Mouse (Mus musculus) embryo, embryonic 10 days (tissue): ENCODE measurements around the gene Ky.
A peak's percentile ranks its signal among the peaks of the same experiment; 100 is the strongest.

Experiments used
- DNase-seq: peaks from one replicate; pipeline ENCODE4 v3.0.0-alpha.2; 2015; ENCODE audit warnings: low spot score

Gene Ky

GRCm38 (mm10) chr9:102549211-102549610, 43.7 kb downstream of the Ky start:
- DNase-seq = no peak

- peak; percentile 28 for DNase-seq
Observed at GRCm38 (mm10) chr9:102551771-102552170, 46.2 kb downstream of the Ky start.

DNA sequence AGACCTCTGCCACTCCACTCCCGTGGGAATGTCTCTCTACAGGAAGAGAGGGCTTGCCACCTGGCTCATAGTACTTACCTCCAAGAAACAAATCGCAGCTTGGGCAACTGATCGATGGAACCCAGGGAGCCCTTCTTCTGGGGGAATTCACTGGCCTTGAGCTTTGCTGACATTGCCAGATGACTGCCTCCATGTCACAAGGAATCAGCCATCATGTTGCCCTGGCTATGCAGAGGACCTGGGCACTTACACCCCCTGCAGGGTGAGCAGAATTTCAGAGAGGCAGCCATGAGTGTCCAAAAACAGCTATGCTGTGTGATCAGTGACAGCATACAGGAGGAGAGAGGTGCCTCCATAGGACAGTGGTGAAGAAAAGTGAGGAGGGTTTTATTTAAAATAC, 48.2 kb downstream of the Ky start:
- no peak for DNase-seq

DNA sequence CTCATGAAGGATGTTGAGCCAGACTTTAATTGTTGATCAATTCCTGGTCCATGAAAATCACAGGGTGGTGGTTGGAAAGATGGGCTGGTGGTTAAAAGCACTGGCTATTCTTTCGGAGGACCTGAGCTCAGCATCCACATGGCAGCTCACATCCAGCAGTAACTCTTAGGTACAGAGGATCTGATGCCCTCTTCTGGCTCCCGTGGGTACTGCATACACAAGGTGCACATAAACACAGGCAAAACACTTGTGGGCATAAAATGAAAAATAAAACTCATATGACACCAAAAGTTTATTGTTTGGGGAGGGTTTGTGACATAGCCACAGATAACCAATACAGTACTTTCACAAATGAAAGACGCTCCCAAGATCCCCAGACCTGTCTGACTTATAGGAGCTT, 52.9 kb downstream of the Ky start:
- no peak for DNase-seq

GRCm38 (mm10) chr9:102572888-102573287, 67.3 kb downstream of the Ky start:
- no peak for DNase-seq

GRCm38 (mm10) chr9:102577480-102577879, 71.9 kb downstream of the Ky start:
- no peak for DNase-seq

DNA sequence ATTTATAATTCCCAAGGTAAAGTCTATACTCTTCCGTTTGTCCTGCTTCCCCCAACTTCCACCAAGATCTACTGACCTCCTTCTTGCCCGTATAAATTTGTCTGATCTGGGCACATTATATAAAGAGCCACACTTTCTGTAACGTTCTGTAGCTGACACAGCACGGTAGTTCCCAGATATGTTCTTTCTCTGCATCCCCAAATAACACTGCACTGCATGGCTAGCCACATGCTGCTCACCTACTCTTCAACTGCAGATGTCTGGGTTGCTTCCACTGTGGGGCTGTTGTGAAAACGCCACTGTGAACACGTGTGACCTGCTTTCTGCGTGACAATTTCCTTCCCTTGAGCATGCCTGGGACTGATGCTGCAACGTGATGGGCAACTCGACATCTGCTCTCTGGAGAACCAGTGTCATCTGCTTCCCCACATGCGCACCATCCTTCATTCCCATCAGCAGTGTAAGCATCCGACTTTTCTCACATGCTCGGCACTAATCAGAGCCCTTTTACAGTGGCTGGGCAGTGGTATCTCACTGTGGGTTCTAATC, 76.4 kb downstream of the Ky start:
- no peak for DNase-seq

DNA sequence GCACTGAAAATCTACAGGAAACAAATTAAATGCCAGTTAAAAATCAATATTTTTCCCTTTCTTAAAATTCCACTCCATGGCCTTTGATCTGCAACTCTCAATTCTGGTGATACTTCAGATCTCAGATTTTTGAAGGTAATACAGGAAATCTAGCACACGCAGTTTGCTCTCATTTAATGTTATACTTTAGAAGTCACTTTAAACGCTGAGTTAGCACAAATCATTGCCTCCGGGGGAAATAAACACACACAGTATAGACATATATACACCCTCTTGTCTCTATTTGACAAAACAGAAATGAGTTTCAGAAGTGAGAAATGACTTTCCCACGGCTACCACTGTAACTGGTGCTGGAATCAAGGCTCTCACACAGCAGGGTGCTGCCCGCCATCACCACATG, 81.8 kb downstream of the Ky start:
- no peak for DNase-seq

GRCm38 (mm10) chr9:102594667-102595393, 89.3 kb downstream of the Ky start:
- peak; percentile 18 for DNase-seq
